Mouse (Mus musculus): ENCODE results near the gene Rnf145. TPM values are rescaled to one million over a fixed set of nuclear protein-coding genes. Genes with fewer than 3 reads are reported as not detected.

The Rnf145 gene
- total and polyA plus RNA-seq, 3 experiments, result 53.4 to 120 (median 66.7) TPM

DNA sequence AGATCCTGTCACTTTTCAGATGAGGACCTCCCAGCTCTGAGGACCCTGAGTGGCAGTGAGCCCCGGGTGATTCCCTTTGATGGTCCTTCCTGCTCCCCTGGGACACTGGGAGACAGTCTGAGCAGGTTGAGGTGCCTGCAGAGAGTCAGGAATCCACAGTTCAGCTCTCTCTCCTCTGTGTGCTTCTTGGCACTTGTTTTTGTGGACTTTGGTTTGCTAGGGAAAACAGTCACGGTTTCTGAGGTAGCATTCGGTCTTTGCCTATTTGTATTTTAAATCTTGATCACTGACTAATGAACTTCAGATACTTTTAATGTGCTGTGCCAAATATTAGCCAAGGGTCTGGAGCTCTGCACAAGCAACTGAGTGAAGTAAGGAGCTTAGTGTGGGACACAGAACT lies 54.6 kb downstream of the Rnf145 start:
- no peaks in the 10 kb centered on the region for H3K9me3 ChIP-seq (replicated peaks)
- H3K36me3 ChIP-seq (replicated peaks), result peaks cover 13% of the 10 kb centered on the region
- ATAC-seq (ENCODE audit: extremely low read depth, insufficient number of reproducible peaks, low FRiP score, poor library complexity, severe bottlenecking), result no peak
- H3K4me3 ChIP-seq (ENCODE audit: low read depth, low read length), result no peak overlapping the region
- no peak for DNase-seq (ENCODE audit: low spot score)
- TF ChIP-seq TAL1 (conservative IDR thresholded peaks at IDR 0.05; ENCODE audit: low read depth, low read length) (no peak), POLR2AphosphoS5 (IDR thresholded peaks at IDR 0.05; ENCODE audit: insufficient replicate concordance, low read depth, low read length) (no peak), GATA2 (IDR thresholded peaks at IDR 0.05; ENCODE audit: borderline replicate concordance, low read depth, low read length) (no peak), GATA1 (IDR thresholded peaks at IDR 0.05; ENCODE audit: borderline replicate concordance, low read length) (no peak), CTCF (IDR thresholded peaks at IDR 0.05; ENCODE audit: low read depth, low read length) (no peak)
- no peaks in the 10 kb centered on the region for H3K27me3 ChIP-seq (ENCODE audit: insufficient read depth, low read length)
- no peaks in the 10 kb centered on the region for H3K4me1 ChIP-seq (ENCODE audit: insufficient read depth, low read depth, low read length)

GRCm38 (mm10) chr11:44574391-44574790 lies 55.6 kb downstream of the Rnf145 start:
- no peaks in the 10 kb centered on the region for H3K9me3 ChIP-seq (replicated peaks)
- no peaks in the 10 kb centered on the region for H3K4me1 ChIP-seq (ENCODE audit: insufficient read depth, low read depth, low read length)
- TF ChIP-seq CTCF (IDR thresholded peaks at IDR 0.05; ENCODE audit: low read depth, low read length) (no peak), GATA2 (IDR thresholded peaks at IDR 0.05; ENCODE audit: borderline replicate concordance, low read depth, low read length) (no peak), TAL1 (conservative IDR thresholded peaks at IDR 0.05; ENCODE audit: low read depth, low read length) (no peak), POLR2AphosphoS5 (IDR thresholded peaks at IDR 0.05; ENCODE audit: insufficient replicate concordance, low read depth, low read length) (no peak), GATA1 (IDR thresholded peaks at IDR 0.05; ENCODE audit: borderline replicate concordance, low read length) (no peak)
- no peaks in the 10 kb centered on the region for H3K27me3 ChIP-seq (ENCODE audit: insufficient read depth, low read length)
- peaks cover 10% of the 10 kb centered on the region for H3K36me3 ChIP-seq (replicated peaks)
- H3K4me3 ChIP-seq (ENCODE audit: low read depth, low read length), result no peak overlapping the region
- no peak for ATAC-seq (ENCODE audit: extremely low read depth, insufficient number of reproducible peaks, low FRiP score, poor library complexity, severe bottlenecking)
- no peak for DNase-seq (ENCODE audit: low spot score)

DNA sequence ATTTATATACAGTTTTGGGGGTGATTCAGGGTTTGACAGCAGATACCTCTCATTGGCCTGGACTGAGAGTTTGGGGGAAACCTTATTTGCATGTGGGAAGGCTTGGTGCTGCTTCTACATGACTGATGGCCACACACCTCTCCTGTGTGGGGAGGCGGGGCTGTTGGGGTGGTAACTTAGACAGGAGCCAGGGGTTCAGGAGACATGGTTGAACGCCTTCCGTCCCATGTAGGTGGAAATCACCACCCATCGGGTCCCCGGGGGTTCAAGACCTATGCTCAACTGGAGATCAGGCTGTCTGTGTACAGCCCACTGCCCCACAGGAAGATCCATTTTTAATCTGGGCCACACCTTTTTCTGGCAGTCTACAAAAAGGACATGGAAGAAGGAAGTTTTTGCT lies 56.1 kb downstream of the Rnf145 start:
- TF ChIP-seq GATA1 (IDR thresholded peaks at IDR 0.05; ENCODE audit: borderline replicate concordance, low read length), result no peak
- no peak for TF ChIP-seq TAL1 (conservative IDR thresholded peaks at IDR 0.05; ENCODE audit: low read depth, low read length)
- TF ChIP-seq GATA2 (IDR thresholded peaks at IDR 0.05; ENCODE audit: borderline replicate concordance, low read depth, low read length), result no peak
- no peak for TF ChIP-seq POLR2AphosphoS5 (IDR thresholded peaks at IDR 0.05; ENCODE audit: insufficient replicate concordance, low read depth, low read length)
- no peak for TF ChIP-seq CTCF (IDR thresholded peaks at IDR 0.05; ENCODE audit: low read depth, low read length)
- no peaks in the 10 kb centered on the region for H3K27me3 ChIP-seq (ENCODE audit: insufficient read depth, low read length)
- peaks cover 7% of the 10 kb centered on the region for H3K36me3 ChIP-seq (replicated peaks)
- H3K9me3 ChIP-seq (replicated peaks), result no peaks in the 10 kb centered on the region
- H3K4me1 ChIP-seq (ENCODE audit: insufficient read depth, low read depth, low read length), result no peaks in the 10 kb centered on the region
- ATAC-seq (ENCODE audit: extremely low read depth, insufficient number of reproducible peaks, low FRiP score, poor library complexity, severe bottlenecking) (no peak), DNase-seq (ENCODE audit: low spot score) (no peak)
- H3K4me3 ChIP-seq (ENCODE audit: low read depth, low read length), result no peak overlapping the region

DNA sequence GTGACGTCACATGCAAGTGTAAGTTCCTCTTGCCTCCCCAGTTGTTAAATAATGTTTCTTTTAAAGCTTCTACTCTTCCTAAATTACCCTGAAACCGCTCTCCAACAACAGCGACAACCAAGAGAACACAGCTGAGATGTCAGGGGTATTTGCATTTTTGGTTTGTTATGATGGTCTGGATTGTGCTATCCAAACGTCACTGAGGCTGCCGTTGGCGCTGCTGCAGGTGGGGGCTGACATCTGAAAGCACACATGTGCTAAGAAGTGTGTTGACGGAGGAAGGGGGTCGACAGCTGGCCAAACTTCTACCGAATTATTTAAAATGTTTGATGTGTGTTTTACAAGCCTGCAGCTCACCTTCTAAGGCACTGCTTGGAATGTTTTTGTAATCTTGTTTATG lies 59.1 kb downstream of the Rnf145 start:
- ATAC-seq (ENCODE audit: extremely low read depth, insufficient number of reproducible peaks, low FRiP score, poor library complexity, severe bottlenecking), result no peak
- DNase-seq (ENCODE audit: low spot score), result no peak
- Histone ChIP-seq H3K4me1 (ENCODE audit: insufficient read depth, low read depth, low read length) (no peaks in the 10 kb centered on the region), H3K9me3 (replicated peaks) (no peaks in the 10 kb centered on the region), H3K4me3 (ENCODE audit: low read depth, low read length) (no peak overlapping the region), H3K27me3 (ENCODE audit: insufficient read depth, low read length) (no peaks in the 10 kb centered on the region), H3K36me3 (replicated peaks) (peaks cover 2% of the 10 kb centered on the region)
- TF ChIP-seq POLR2AphosphoS5 (IDR thresholded peaks at IDR 0.05; ENCODE audit: insufficient replicate concordance, low read depth, low read length) (no peak), TAL1 (conservative IDR thresholded peaks at IDR 0.05; ENCODE audit: low read depth, low read length) (no peak), GATA2 (IDR thresholded peaks at IDR 0.05; ENCODE audit: borderline replicate concordance, low read depth, low read length) (no peak), CTCF (IDR thresholded peaks at IDR 0.05; ENCODE audit: low read depth, low read length) (no peak), GATA1 (IDR thresholded peaks at IDR 0.05; ENCODE audit: borderline replicate concordance, low read length) (no peak)

GRCm38 (mm10) chr11:44581277-44581683 lies 62.5 kb downstream of the Rnf145 start:
- Histone ChIP-seq H3K4me3 (ENCODE audit: low read depth, low read length) (no peak overlapping the region), H3K4me1 (ENCODE audit: insufficient read depth, low read depth, low read length) (no peaks in the 10 kb centered on the region), H3K36me3 (replicated peaks) (no peaks in the 10 kb centered on the region), H3K9me3 (replicated peaks) (no peaks in the 10 kb centered on the region), H3K27me3 (ENCODE audit: insufficient read depth, low read length) (no peaks in the 10 kb centered on the region)
- no peak for DNase-seq (ENCODE audit: low spot score)
- no peak for TF ChIP-seq GATA2 (IDR thresholded peaks at IDR 0.05; ENCODE audit: borderline replicate concordance, low read depth, low read length)
- no peak for TF ChIP-seq CTCF (IDR thresholded peaks at IDR 0.05; ENCODE audit: low read depth, low read length)
- TF ChIP-seq GATA1 (IDR thresholded peaks at IDR 0.05; ENCODE audit: borderline replicate concordance, low read length), result no peak
- no peak for TF ChIP-seq POLR2AphosphoS5 (IDR thresholded peaks at IDR 0.05; ENCODE audit: insufficient replicate concordance, low read depth, low read length)
- no peak for TF ChIP-seq TAL1 (conservative IDR thresholded peaks at IDR 0.05; ENCODE audit: low read depth, low read length)
- peak; percentile 28; the same call in 1 of the 2 replicates for ATAC-seq (ENCODE audit: extremely low read depth, insufficient number of reproducible peaks, low FRiP score, poor library complexity, severe bottlenecking)

GRCm38 (mm10) chr11:44586047-44586696 lies 67.4 kb downstream of the Rnf145 start:
- DNase-seq (ENCODE audit: low spot score) (no peak), ATAC-seq (ENCODE audit: extremely low read depth, insufficient number of reproducible peaks, low FRiP score, poor library complexity, severe bottlenecking) (no peak)
- no peaks in the 10 kb centered on the region for H3K9me3 ChIP-seq (replicated peaks)
- no peak for TF ChIP-seq TAL1 (conservative IDR thresholded peaks at IDR 0.05; ENCODE audit: low read depth, low read length)
- TF ChIP-seq CTCF (IDR thresholded peaks at IDR 0.05; ENCODE audit: low read depth, low read length), result peak; percentile 91
- H3K4me3 ChIP-seq (ENCODE audit: low read depth, low read length), result no peak overlapping the region
- peaks cover 7% of the 10 kb centered on the region for H3K27me3 ChIP-seq (ENCODE audit: insufficient read depth, low read length)
- H3K4me1 ChIP-seq (ENCODE audit: insufficient read depth, low read depth, low read length), result no peaks in the 10 kb centered on the region
- no peaks in the 10 kb centered on the region for H3K36me3 ChIP-seq (replicated peaks)

All from G1E (cell line).